Mouse (Mus musculus) midbrain, embryonic 10.5 days (tissue): ENCODE data around the gene Chid1. TPM values are rescaled to one million over a fixed set of nuclear protein-coding genes. Genes with fewer than 3 reads are reported as not detected.

Source experiments
- DNase-seq: peaks from one replicate; pipeline ENCODE4 v3.0.0-alpha.2; 2017; ENCODE audit warnings: low spot score
- H3K27ac ChIP-seq: fragments of 300-500 bp; sonication (generic); replicated peaks from 2 replicates; pipeline ENCODE4 v1.5.1; 2016; ENCODE audit warnings: mild to moderate bottlenecking
- H3K27me3 ChIP-seq: fragments of 300-500 bp; sonication (generic); 2 replicates; pipeline ENCODE4 v1.6.1; 2016; ENCODE audit warnings: low read depth, mild to moderate bottlenecking; ENCODE audit not compliant: poor library complexity, severe bottlenecking
- H3K36me3 ChIP-seq: fragments of 300-500 bp; sonication (generic); 2 replicates; pipeline ENCODE4 v1.6.1; 2016; ENCODE audit warnings: mild to moderate bottlenecking, moderate library complexity
- H3K4me1 ChIP-seq: fragments of 300-500 bp; sonication (generic); 2 replicates; pipeline ENCODE4 v1.6.1; 2016
- H3K4me3 ChIP-seq: fragments of 300-500 bp; sonication (generic); 2 replicates; pipeline ENCODE4 v1.5.1; 2016; ENCODE audit warnings: mild to moderate bottlenecking, moderate library complexity
- H3K9me3 ChIP-seq: fragments of 300-500 bp; sonication (generic); replicated peaks from 2 replicates; pipeline ENCODE4 v1.6.1; 2016; ENCODE audit warnings: mild to moderate bottlenecking
- WGBS: fragments of 180-500 bp; shearing (Covaris S2); methylation state at CpG from one replicate; pipeline ENCODE4 v1.1.7; 2016; 5-methylcytosine and 5-hydroxymethylcytosine counted together
- polyA plus RNA-seq: library from polyadenylated mRNA; unstranded; fragments of >200 nt; fragmentation: Nextera tagmentation; extraction: Ambion mirVana; gene quantifications from 2 replicates; pipeline ENCODE4 v1.2.1, GENCODE M21; 2016

Chid1 gene
- polyA plus RNA-seq, 1 experiment from 2014 or later = 25.0 TPM

DNA sequence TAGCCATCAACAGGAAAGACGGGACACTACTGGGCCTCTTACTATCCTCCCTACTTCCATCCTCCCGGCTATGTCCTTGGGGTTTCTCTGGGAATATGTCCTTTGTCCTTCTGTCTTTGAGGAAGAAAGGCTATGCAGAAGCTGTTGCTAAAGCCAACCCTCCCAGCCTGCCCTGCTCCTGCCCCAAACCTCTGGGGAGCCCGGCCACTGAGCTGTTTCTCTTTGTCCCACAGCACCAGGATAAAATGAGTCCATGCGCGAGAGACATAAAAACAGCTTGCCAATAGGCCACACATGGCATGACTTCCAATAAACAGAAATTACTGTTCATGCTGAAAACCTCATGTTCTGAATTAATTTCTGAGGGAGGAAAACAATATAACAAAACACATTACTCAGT is 21.4 kb downstream of the Chid1 start:
- Histone ChIP-seq H3K27ac (no peak overlapping the region), H3K4me3 (no peak overlapping the region), H3K36me3 (peaks cover 36% of the 10 kb centered on the region), H3K9me3 (no peaks in the 10 kb centered on the region), H3K4me1 (no peaks in the 10 kb centered on the region), H3K27me3 (no peaks in the 10 kb centered on the region)
- whole genome bisulfite sequencing = 91% methylated on average over 5 of the region's 5 CpGs
- no peak for DNase-seq

DNA sequence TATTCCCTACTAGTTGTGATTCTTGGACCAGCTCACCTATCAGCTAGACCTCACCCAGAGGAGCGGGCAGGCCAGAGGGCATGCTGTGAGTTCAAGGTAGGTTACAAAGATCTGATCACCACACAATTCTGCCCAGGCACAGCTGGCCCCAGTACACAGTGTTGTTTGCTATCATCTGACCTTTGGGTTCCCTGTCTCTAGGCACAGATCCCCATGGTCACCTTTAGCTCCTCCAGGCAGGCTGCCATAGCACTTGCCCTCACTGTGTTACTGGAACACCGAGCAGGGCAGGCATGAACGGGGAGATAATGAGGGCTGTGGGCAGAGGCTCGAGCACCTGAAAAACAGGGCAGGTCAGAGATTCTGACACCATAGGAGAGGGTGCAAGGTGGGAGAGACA is 22.0 kb downstream of the Chid1 start:
- no peaks in the 10 kb centered on the region for H3K9me3 ChIP-seq
- DNase-seq = no peak
- 84% methylated on average over 4 of the region's 4 CpGs for WGBS
- no peaks in the 10 kb centered on the region for H3K27me3 ChIP-seq
- peaks cover 37% of the 10 kb centered on the region for H3K36me3 ChIP-seq
- no peaks in the 10 kb centered on the region for H3K4me1 ChIP-seq
- H3K4me3 ChIP-seq = no peak overlapping the region
- H3K27ac ChIP-seq = no peak overlapping the region

DNA sequence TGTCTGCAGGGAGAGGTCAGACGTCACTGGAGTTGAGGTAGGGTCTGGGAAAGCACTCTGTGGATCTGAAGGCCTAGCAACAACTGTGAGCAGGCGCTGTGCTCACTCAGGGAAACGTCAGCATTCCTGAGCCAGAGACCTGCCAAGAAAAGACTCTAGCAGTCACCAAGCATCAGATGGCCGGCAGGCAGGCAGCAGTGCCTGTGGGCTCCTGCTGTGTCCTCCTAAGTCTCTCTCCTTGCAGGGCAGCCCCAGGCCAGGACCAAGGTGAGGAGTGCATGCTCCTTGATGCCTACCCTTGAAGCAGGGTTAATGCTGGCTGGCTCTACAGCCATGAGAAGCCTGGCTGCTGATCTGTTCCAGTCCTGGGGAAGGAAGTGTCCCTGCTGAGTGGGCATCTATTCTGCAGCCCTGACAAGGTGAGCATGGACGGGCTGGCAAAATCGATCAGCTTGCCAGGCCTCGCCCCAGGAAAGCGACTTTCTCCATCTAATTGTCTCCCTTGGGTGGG is 28.9 kb downstream of the Chid1 start:
- 73% methylated on average over 8 of the region's 8 CpGs for WGBS
- H3K4me1 ChIP-seq = peaks cover 29% of the 10 kb centered on the region
- no peak overlapping the region for H3K4me3 ChIP-seq
- 0 out of 2 replicates have a peak overlapping the region, but pooled peaks have one; percentile 52 for H3K27ac ChIP-seq
- no peaks in the 10 kb centered on the region for H3K27me3 ChIP-seq
- H3K9me3 ChIP-seq = no peaks in the 10 kb centered on the region
- no peak for DNase-seq
- peaks cover 41% of the 10 kb centered on the region for H3K36me3 ChIP-seq

GRCm38 (mm10) chr7:141510196-141510595 is 29.5 kb downstream of the Chid1 start:
- H3K4me1 ChIP-seq = peaks cover 30% of the 10 kb centered on the region

DNA sequence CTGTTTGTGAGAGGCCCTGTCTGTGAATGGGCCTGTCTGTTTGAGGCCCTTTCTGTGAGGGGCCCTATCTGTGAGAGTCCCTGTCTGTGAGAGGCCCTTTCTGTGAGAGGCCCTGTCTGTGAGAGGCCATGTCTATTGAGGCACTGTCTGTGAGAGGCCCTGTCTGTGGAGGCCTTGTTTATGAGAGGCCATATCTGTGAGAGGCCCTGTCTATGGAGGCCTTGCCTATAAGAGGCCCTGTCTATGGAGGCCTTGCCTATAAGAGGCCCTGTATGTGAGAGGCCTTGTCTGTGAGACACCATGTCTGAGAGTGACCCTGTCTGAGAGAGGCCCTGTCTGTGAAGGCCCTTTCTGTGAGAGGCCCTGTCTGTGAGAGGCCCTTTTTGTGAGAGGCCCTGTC is 31.5 kb downstream of the Chid1 start:
- Histone ChIP-seq H3K4me3 (no peak overlapping the region), H3K9me3 (no peaks in the 10 kb centered on the region), H3K27me3 (no peaks in the 10 kb centered on the region), H3K4me1 (peaks cover 30% of the 10 kb centered on the region), H3K27ac (peak overlapping the region; percentile 77), H3K36me3 (peaks cover 20% of the 10 kb centered on the region)
- DNase-seq = no peak

More at GRCm38 (mm10) chr7:141510196-141510595, 29.5 kb downstream of the Chid1 start:
- H3K36me3 ChIP-seq = peaks cover 35% of the 10 kb centered on the region
- H3K27ac ChIP-seq = no peak overlapping the region
- H3K4me3 ChIP-seq = no peak overlapping the region
- H3K27me3 ChIP-seq = no peaks in the 10 kb centered on the region
- WGBS = 91% methylated on average over 5 of the region's 5 CpGs
- no peaks in the 10 kb centered on the region for H3K9me3 ChIP-seq
- DNase-seq = no peak

GRCm38 (mm10) chr7:141506278-141506677 is 33.4 kb downstream of the Chid1 start:
- Histone ChIP-seq H3K4me3 (peak overlapping the region; percentile 16; the same call in 1 of the 2 replicates), H3K27ac (peak overlapping the region; percentile 77), H3K27me3 (no peaks in the 10 kb centered on the region), H3K4me1 (peaks cover 30% of the 10 kb centered on the region), H3K36me3 (peaks cover 23% of the 10 kb centered on the region), H3K9me3 (no peaks in the 10 kb centered on the region)
- no peak for DNase-seq
- 89% methylated on average over 2 of the region's 2 CpGs for WGBS

DNA sequence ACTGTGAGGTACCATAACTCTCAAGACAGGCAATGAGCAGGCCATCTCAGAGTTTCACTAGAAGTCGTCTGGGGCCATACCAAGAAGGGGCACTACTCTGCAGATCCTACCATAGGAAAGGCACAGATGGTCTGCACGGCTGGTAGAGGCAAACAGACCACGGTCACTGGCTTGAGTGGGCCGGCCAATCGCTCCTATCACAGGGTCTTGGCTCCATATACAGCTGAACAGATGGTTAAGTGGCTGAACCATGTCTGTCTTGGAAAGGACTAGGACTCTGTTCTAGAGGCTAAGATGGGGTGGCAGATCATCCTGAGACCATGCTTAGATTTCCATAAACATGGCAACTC is 37.1 kb downstream of the Chid1 start:
- WGBS = 92% methylated on average over 5 of the region's 5 CpGs

GRCm38 (mm10) chr7:141501820-141502555 is 37.7 kb downstream of the Chid1 start:
- H3K27me3 ChIP-seq = no peaks in the 10 kb centered on the region
- H3K27ac ChIP-seq = no peak overlapping the region
- DNase-seq = no peak
- peaks cover 11% of the 10 kb centered on the region for H3K4me1 ChIP-seq
- H3K4me3 ChIP-seq = no peak overlapping the region
- no peaks in the 10 kb centered on the region for H3K9me3 ChIP-seq
- 91% methylated on average over 7 of the region's 7 CpGs for WGBS
- H3K36me3 ChIP-seq = peaks cover 24% of the 10 kb centered on the region

More for the DNA sequence above, 37.1 kb downstream of the Chid1 start:
- Histone ChIP-seq H3K9me3 (no peaks in the 10 kb centered on the region), H3K27me3 (no peaks in the 10 kb centered on the region), H3K4me1 (peaks cover 12% of the 10 kb centered on the region), H3K4me3 (no peak overlapping the region), H3K36me3 (peaks cover 24% of the 10 kb centered on the region), H3K27ac (no peak overlapping the region)
- DNase-seq = no peak

DNA sequence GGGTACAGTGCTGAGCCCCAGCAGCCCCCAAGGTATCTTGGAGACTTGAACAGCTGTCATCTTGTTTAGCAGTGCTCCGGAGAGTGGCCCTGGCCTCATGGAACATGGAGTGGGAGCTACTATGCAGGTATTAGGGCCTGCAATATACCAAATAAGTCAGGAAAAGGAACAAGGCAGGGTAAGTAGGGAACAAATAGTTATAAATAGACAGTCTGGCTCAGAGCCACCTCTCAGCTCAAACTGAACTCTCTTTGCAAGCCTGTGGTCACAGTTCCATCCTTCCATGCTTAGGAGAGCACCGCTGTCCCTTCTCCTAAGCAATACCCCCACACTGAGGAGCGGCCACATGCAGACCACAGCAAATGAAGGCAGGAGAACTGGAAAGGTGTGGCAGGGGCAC is 42.1 kb downstream of the Chid1 start:
- Histone ChIP-seq H3K36me3 (peaks cover 40% of the 10 kb centered on the region), H3K4me3 (no peak overlapping the region), H3K27me3 (no peaks in the 10 kb centered on the region), H3K4me1 (no peaks in the 10 kb centered on the region), H3K9me3 (no peaks in the 10 kb centered on the region), H3K27ac (no peak overlapping the region)
- WGBS = 95% methylated on average over 3 of the region's 3 CpGs
- no peak for DNase-seq

- Histone ChIP-seq H3K9me3 (no peaks in the 10 kb centered on the region), H3K27ac (no peak overlapping the region), H3K4me3 (no peak overlapping the region), H3K4me1 (no peaks in the 10 kb centered on the region), H3K36me3 (peaks cover 53% of the 10 kb centered on the region), H3K27me3 (no peaks in the 10 kb centered on the region)
- WGBS = 89% methylated on average over 4 of the region's 4 CpGs
- DNase-seq = no peak
Observed at GRCm38 (mm10) chr7:141495940-141496339, 43.7 kb downstream of the Chid1 start.

DNA sequence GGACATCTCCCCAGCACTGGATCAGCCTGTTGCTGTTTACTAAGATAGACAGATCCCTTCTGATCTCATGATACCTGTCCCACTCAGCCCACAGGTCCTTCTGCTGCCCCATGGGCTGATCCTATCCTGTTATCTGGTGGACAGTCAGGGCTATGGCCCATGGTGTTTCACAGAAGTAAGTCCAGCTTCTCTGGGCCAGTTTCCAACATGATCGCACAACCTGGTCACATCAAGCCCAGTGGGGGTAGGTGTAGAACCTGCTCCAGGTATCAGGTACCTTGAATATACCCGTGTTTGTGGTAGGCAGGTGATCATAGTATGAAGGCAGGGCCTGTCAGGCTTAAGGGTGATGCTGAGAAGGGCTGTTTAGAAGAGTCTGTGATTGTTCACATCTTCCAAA is 44.3 kb downstream of the Chid1 start:
- H3K27me3 ChIP-seq = no peaks in the 10 kb centered on the region
- H3K27ac ChIP-seq = no peak overlapping the region
- DNase-seq = no peak
- no peaks in the 10 kb centered on the region for H3K4me1 ChIP-seq
- peaks cover 53% of the 10 kb centered on the region for H3K36me3 ChIP-seq
- 81% methylated on average over 2 of the region's 2 CpGs for WGBS
- H3K4me3 ChIP-seq = no peak overlapping the region
- H3K9me3 ChIP-seq = no peaks in the 10 kb centered on the region

DNA sequence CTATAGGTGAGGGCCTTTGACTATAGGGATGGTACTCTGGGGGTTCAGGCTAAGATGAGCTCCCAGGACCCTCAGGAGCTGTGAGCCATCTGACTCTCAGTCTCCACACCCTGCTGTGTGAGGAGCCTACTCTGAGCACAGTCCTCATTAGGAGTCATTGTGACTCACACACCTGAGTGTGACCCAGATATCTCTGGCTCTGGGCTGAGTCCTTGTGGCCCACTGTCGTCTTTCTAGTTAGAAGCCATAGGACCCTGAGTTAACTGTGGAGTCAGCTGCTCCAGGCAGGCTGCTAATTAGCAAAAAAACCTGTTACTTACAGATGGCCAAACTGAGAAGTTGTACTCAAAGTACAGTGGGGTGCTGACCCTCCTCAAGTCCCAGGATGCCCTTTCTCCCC is 45.9 kb downstream of the Chid1 start:
- DNase-seq = no peak
- Histone ChIP-seq H3K9me3 (no peaks in the 10 kb centered on the region), H3K27me3 (no peaks in the 10 kb centered on the region), H3K36me3 (peaks cover 40% of the 10 kb centered on the region), H3K27ac (no peak overlapping the region), H3K4me1 (no peaks in the 10 kb centered on the region), H3K4me3 (no peak overlapping the region)
- WGBS = 83% methylated on average over 1 of the region's 1 CpGs

- H3K4me3 ChIP-seq = no peak overlapping the region
- no peaks in the 10 kb centered on the region for H3K27me3 ChIP-seq
- no peaks in the 10 kb centered on the region for H3K9me3 ChIP-seq
- 88% methylated on average over 5 of the region's 5 CpGs for WGBS
- H3K27ac ChIP-seq = no peak overlapping the region
- H3K36me3 ChIP-seq = peaks cover 39% of the 10 kb centered on the region
- no peaks in the 10 kb centered on the region for H3K4me1 ChIP-seq
- no peak for DNase-seq
Observed at GRCm38 (mm10) chr7:141492738-141493137, 46.9 kb downstream of the Chid1 start.
